Mouse (Mus musculus) myocyte (in vitro differentiated cells): ENCODE results near the gene Sprr3. TPM values are rescaled to one million over a fixed set of nuclear protein-coding genes. Genes with fewer than 3 reads are reported as not detected.
"Not testable (repeated sequence)": the region's sequence is repeated elsewhere in the genome, so short reads cannot be mapped to it uniquely, and the experiment has no call there.

ENCODE experiments used
- H3K27me3 ChIP-seq: one replicate; pipeline ENCODE4 v1.6.1; 2011; ENCODE audit not compliant: control insufficient read depth, insufficient read depth, insufficient read length
- H3K36me3 ChIP-seq: one replicate; pipeline ENCODE4 v1.6.1; 2011; ENCODE audit not compliant: control insufficient read depth, insufficient read depth
- H3K4me2 ChIP-seq: one replicate; pipeline ENCODE4 v1.6.1; 2011; ENCODE audit warnings: low read depth, control low read depth
- H3K4me3 ChIP-seq: one replicate; pipeline ENCODE4 v1.5.1; 2011; ENCODE audit warnings: mild to moderate bottlenecking, control low read depth, moderate library complexity
- H3K79me2 ChIP-seq: one replicate; pipeline ENCODE4 v1.6.1; 2011; ENCODE audit not compliant: control insufficient read depth, insufficient read depth
- H3ac ChIP-seq: one replicate; pipeline ENCODE4 v1.6.1; 2011; ENCODE audit not compliant: control insufficient read depth, insufficient read length
- CEBPB ChIP-seq: IDR thresholded peaks from 2 replicates; pipeline ENCODE4 v1.6.1; 2011; ENCODE audit warnings: mild to moderate bottlenecking, moderate library complexity; ENCODE audit not compliant: poor library complexity, insufficient read depth, severe bottlenecking
- E2F4 ChIP-seq: IDR thresholded peaks from one replicate; pipeline ENCODE4 v1.6.1; 2011; ENCODE audit warnings: mild to moderate bottlenecking, control low read depth, moderate library complexity; ENCODE audit not compliant: insufficient read depth
- MAX ChIP-seq: IDR thresholded peaks from one replicate; pipeline ENCODE4 v1.6.1; 2011; ENCODE audit warnings: low read depth, mild to moderate bottlenecking, control low read depth
- MYOD1 ChIP-seq, 3 experiments: IDR thresholded peaks; one replicate each; pipeline ENCODE4 v1.6.1; 2011; ENCODE audit warnings: control low read depth in 2 of 3, low read depth in 2 of 3, mild to moderate bottlenecking in 2 of 3, moderate library complexity in 1 of 3; ENCODE audit not compliant: insufficient read length in 2 of 3, control insufficient read depth in 1 of 3
- MYOG ChIP-seq, 3 experiments: IDR thresholded peaks; one replicate each; pipeline ENCODE4 v1.6.1; 2011; ENCODE audit warnings: control low read depth in 2 of 3, low read depth in 2 of 3, mild to moderate bottlenecking in 2 of 3; ENCODE audit not compliant: insufficient read length in 2 of 3, control insufficient read depth in 1 of 3, insufficient read depth in 1 of 3
- POLR2A ChIP-seq: IDR thresholded peaks from one replicate; pipeline ENCODE4 v1.6.1; 2011; ENCODE audit warnings: low read depth, mild to moderate bottlenecking, control low read depth, moderate library complexity; ENCODE audit not compliant: insufficient read length
- POLR2AphosphoS2 ChIP-seq: IDR thresholded peaks from one replicate; pipeline ENCODE4 v1.6.1; 2011; ENCODE audit warnings: low read depth, control low read depth; ENCODE audit not compliant: insufficient read length
- REST ChIP-seq: IDR thresholded peaks from one replicate; pipeline ENCODE4 v1.6.1; 2011; ENCODE audit warnings: mild to moderate bottlenecking, control low read depth, moderate library complexity; ENCODE audit not compliant: insufficient read depth, insufficient read length
- SRF ChIP-seq: IDR thresholded peaks from one replicate; pipeline ENCODE4 v1.6.1; 2011; ENCODE audit warnings: low read depth; ENCODE audit not compliant: control insufficient read depth, insufficient read length
- TCF12 ChIP-seq: IDR thresholded peaks from one replicate; pipeline ENCODE4 v1.6.1; 2011; ENCODE audit warnings: mild to moderate bottlenecking, control low read depth; ENCODE audit not compliant: poor library complexity, insufficient read depth, severe bottlenecking
- TCF3 ChIP-seq: IDR thresholded peaks from one replicate; pipeline ENCODE4 v1.6.1; 2011; ENCODE audit warnings: low read depth, control low read depth; ENCODE audit not compliant: insufficient read length
- USF1 ChIP-seq: IDR thresholded peaks from one replicate; pipeline ENCODE4 v1.6.1; 2011; ENCODE audit warnings: low read depth, mild to moderate bottlenecking, control low read depth, moderate library complexity
- polyA plus RNA-seq: library from polyadenylated mRNA; unstranded; fragments of >200 nt; fragmentation: generic; extraction: Trizol; gene quantifications from one replicate; pipeline ENCODE4 v1.2.1, GENCODE M21; 2012; ENCODE audit warnings: missing spikeins

Gene Sprr3
- polyA plus RNA-seq, 1 experiment: not detected

DNA sequence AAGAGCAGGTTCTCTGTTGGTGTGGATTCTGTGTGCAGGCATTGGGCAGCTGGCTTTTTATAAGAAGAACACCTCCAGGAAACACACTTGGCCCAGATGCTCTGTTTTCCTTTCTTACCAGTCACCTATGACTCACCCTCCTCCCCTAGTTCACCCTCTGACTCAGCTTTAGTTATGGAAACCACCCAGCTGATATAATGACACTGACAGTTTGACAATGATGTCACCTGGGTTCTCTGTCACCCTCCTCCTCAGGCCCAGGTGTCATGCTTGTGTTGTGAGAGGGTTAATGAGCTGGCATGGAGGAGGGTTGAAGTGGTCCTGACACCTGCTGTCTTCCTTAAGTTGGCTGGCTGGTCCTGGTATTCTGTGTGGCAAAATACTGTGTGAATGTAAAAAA, 27.3 kb upstream of the Sprr3 start, which contains the start of gene Sprr1a:
TSS of gene Sprr1a (minus strand) at position 33 of the 400 bp plus-strand sequence.
- Histone ChIP-seq H3K79me2 (no peaks in the 10 kb centered on the region), H3K36me3 (no peaks in the 10 kb centered on the region), H3K27me3 (no peaks in the 10 kb centered on the region), H3K4me2 (peak within 1 kb of the TSS; percentile 10), H3K4me3 (no peak within 1 kb of the TSS), H3ac (no peak within 1 kb of the TSS)
- TF ChIP-seq MYOD1 (IDR thresholded peaks at IDR 0.05; ENCODE audit: control insufficient read depth in 1 of 3, insufficient read length in 2 of 3, low read depth in 2 of 3): peak in 1 of 3 experiments; percentile 46
- TF ChIP-seq TCF12: no peak

- not testable (repeated sequence) for H3K27me3 ChIP-seq, H3K36me3 ChIP-seq, H3K4me2 ChIP-seq, H3ac ChIP-seq, H3K4me3 ChIP-seq, H3K79me2 ChIP-seq
These were observed 22.7 kb upstream of the Sprr3 start for GRCm38 (mm10) chr3:92481249-92481648.

GRCm38 (mm10) chr3:92470111-92470510, 11.6 kb upstream of the Sprr3 start:
- H3K36me3 ChIP-seq: no peaks in the 10 kb centered on the region
- H3K4me2 ChIP-seq: no peak overlapping the region
- no peaks in the 10 kb centered on the region for H3K27me3 ChIP-seq
- H3K4me3 ChIP-seq: no peak overlapping the region
- TF ChIP-seq CEBPB (no peak), MYOD1 (IDR thresholded peaks at IDR 0.05; ENCODE audit: control insufficient read depth in 1 of 3, insufficient read length in 2 of 3, low read depth in 2 of 3) (no peak), REST (no peak), MAX (no peak)
- H3K79me2 ChIP-seq: no peaks in the 10 kb centered on the region
- no peak overlapping the region for H3ac ChIP-seq

DNA sequence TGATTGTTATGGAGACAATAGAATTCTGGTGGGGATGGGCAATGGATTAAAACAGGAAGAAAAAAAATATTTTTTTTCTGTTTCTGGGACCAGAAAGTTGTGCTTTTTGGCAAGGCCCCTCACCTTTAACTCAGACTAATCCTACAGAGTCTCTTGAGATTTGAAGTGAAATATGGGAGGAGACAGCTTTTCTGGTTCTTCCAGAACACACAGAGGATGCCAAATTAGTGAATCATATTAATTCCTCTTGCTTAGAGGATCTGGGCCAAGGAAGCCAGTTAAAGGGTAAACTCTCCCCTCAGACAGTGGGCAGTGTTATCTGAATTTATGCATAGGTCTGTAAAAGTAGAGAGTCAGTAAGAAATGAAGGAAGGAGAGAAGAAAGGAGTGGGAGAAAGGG, 8.9 kb upstream of the Sprr3 start:
- TF ChIP-seq MYOD1 (IDR thresholded peaks at IDR 0.05; ENCODE audit: control insufficient read depth in 1 of 3, insufficient read length in 2 of 3, low read depth in 2 of 3): no peak
- H3K27me3 ChIP-seq: no peaks in the 10 kb centered on the region
- H3K4me3 ChIP-seq: no peak overlapping the region
- no peaks in the 10 kb centered on the region for H3K79me2 ChIP-seq
- H3ac ChIP-seq: no peak overlapping the region
- H3K36me3 ChIP-seq: no peaks in the 10 kb centered on the region
- peak overlapping the region; percentile 39 for H3K4me2 ChIP-seq

GRCm38 (mm10) chr3:92466576-92466975, 8.1 kb upstream of the Sprr3 start:
- Histone ChIP-seq H3K4me2 (no peak overlapping the region), H3ac (no peak overlapping the region), H3K36me3 (no peaks in the 10 kb centered on the region), H3K79me2 (no peaks in the 10 kb centered on the region), H3K4me3 (no peak overlapping the region), H3K27me3 (no peaks in the 10 kb centered on the region)
- no peak for TF ChIP-seq E2F4
- no peak for TF ChIP-seq MAX
- TF ChIP-seq CEBPB: peak; percentile 47; the same call in 1 of the 2 replicates
- TF ChIP-seq SRF: no peak
- TF ChIP-seq MYOD1 (IDR thresholded peaks at IDR 0.05; ENCODE audit: control insufficient read depth in 1 of 3, insufficient read length in 2 of 3, low read depth in 2 of 3): peak in 2 of 3 experiments; percentile 13 to 47

DNA sequence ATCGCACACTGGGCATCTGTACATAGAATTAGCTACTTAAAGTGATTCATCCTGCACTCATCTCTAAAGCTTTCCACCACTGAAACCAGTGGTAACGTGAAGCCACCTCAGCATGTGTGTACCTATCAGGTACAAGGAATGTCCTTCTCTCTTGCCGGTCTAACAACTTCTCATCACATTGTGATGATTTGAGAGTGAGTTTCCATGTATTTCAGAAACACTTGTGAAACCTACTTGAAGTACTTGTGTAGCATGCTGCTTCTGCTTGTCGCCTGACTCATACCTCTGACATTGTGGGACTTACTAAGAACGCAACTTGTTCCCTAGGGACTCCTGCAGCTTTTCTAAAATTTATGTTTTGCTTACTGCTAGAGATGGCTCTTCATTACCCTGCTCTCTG, 3.4 kb downstream of the Sprr3 start:
- no peaks in the 10 kb centered on the region for H3K36me3 ChIP-seq
- TF ChIP-seq CEBPB (no peak), SRF (no peak), E2F4 (no peak), TCF12 (no peak), MAX (no peak), POLR2A (no peak), USF1 (no peak), TCF3 (no peak), POLR2AphosphoS2 (no peak), REST (no peak), MYOD1 (IDR thresholded peaks at IDR 0.05; ENCODE audit: control insufficient read depth in 1 of 3, insufficient read length in 2 of 3, low read depth in 2 of 3) (no peak), MYOG (IDR thresholded peaks at IDR 0.05; ENCODE audit: control insufficient read depth in 1 of 3, insufficient read depth in 1 of 3, insufficient read length in 2 of 3, low read depth in 2 of 3) (no peak)
- H3K79me2 ChIP-seq: no peaks in the 10 kb centered on the region
- no peaks in the 10 kb centered on the region for H3K27me3 ChIP-seq
- no peak overlapping the region for H3K4me3 ChIP-seq
- no peak overlapping the region for H3K4me2 ChIP-seq
- H3ac ChIP-seq: no peak overlapping the region
